Mouse (Mus musculus) lung, embryonic 15.5 days (tissue): Measurements from ENCODE around the gene Eif3m. TPM values are rescaled to one million over a fixed set of nuclear protein-coding genes. Genes with fewer than 3 reads are reported as not detected.

Experiments
- ATAC-seq: fragments of 200-750 bp; cut with Nextera tagmentation; 2 replicates; pipeline ENCODE4 v1.8.0; 2017; ENCODE audit warnings: moderate number of reproducible peaks, borderline replicate concordance; ENCODE audit not compliant: low FRiP score, low TSS enrichment; ENCODE audit errors: extremely low read depth
- H3K27ac ChIP-seq: fragments of 300-500 bp; sonication (generic); 2 replicates; pipeline ENCODE4 v1.5.1; 2015; ENCODE audit warnings: moderate library complexity, mild to moderate bottlenecking, inconsistent platforms
- H3K27me3 ChIP-seq: fragments of 300-500 bp; sonication (generic); 2 replicates; pipeline ENCODE4 v1.6.1; 2015; ENCODE audit warnings: inconsistent platforms
- H3K36me3 ChIP-seq: fragments of 300-500 bp; sonication (generic); 2 replicates; pipeline ENCODE4 v1.6.1; 2015; ENCODE audit warnings: inconsistent platforms
- H3K4me1 ChIP-seq: fragments of 300-500 bp; sonication (generic); 2 replicates; pipeline ENCODE4 v1.6.1; 2015; ENCODE audit warnings: inconsistent platforms
- H3K4me2 ChIP-seq: fragments of 300-500 bp; sonication (generic); 2 replicates; pipeline ENCODE4 v1.6.1; 2015; ENCODE audit warnings: inconsistent platforms, mild to moderate bottlenecking, moderate library complexity
- H3K4me3 ChIP-seq: fragments of 300-500 bp; sonication (generic); 2 replicates; pipeline ENCODE4 v1.5.1; 2015; ENCODE audit warnings: mild to moderate bottlenecking, inconsistent platforms
- H3K9ac ChIP-seq: fragments of 300-500 bp; sonication (generic); 2 replicates; pipeline ENCODE4 v1.6.1; 2015; ENCODE audit warnings: inconsistent platforms
- H3K9me3 ChIP-seq: fragments of 300-500 bp; sonication (generic); 2 replicates; pipeline ENCODE4 v1.6.1; 2016; ENCODE audit warnings: inconsistent platforms
- WGBS: fragments of 180-500 bp; shearing (Covaris S2); methylation state at CpG from one replicate; pipeline ENCODE4 v1.1.7; 2015; 5-methylcytosine and 5-hydroxymethylcytosine counted together
- polyA plus RNA-seq: library from polyadenylated mRNA; unstranded; fragments of >200 nt; fragmentation: Nextera tagmentation; extraction: Ambion mirVana; gene quantifications from 2 replicates; pipeline ENCODE4 v1.2.1, GENCODE M21; 2015

The Eif3m gene
- 263 and 277 TPM in 2 replicates for polyA plus RNA-seq

- no peaks in the 10 kb centered on the region for H3K27me3 ChIP-seq
- ATAC-seq: peak; percentile 100
Measured at GRCm38 (mm10) chr2:105016967-105017287, at the start of gene Eif3m. TSS of gene Eif3m (minus strand) at chr2:105017080.

GRCm38 (mm10) chr2:105062741-105063372 is 46.0 kb upstream of the Eif3m start:
- Histone ChIP-seq H3K9me3 (no peaks in the 10 kb centered on the region), H3K4me2 (no peak overlapping the region), H3K27me3 (no peaks in the 10 kb centered on the region), H3K4me3 (no peak overlapping the region), H3K36me3 (no peaks in the 10 kb centered on the region), H3K27ac (no peak overlapping the region), H3K4me1 (no peaks in the 10 kb centered on the region), H3K9ac (no peak overlapping the region)
- ATAC-seq: no peak
- WGBS: 43% methylated on average over 7 of the region's 7 CpGs

More at GRCm38 (mm10) chr2:105016967-105017287, at the start of gene Eif3m:
- WGBS: under 1% methylated on average over 25 of the region's 25 CpGs
- Histone ChIP-seq H3K4me1 (peaks cover 11% of the 10 kb centered on the region), H3K27ac (peak within 1 kb of the TSS; percentile 70), H3K9ac (peak within 1 kb of the TSS; percentile 87), H3K4me3 (peak within 1 kb of the TSS; percentile 75), H3K9me3 (no peaks in the 10 kb centered on the region), H3K36me3 (peaks cover 19% of the 10 kb centered on the region), H3K4me2 (peak within 1 kb of the TSS; percentile 64)

- no peak for ATAC-seq
- 43% methylated on average over 7 of the region's 7 CpGs for WGBS
Measured at GRCm38 (mm10) chr2:105058577-105059116, 41.8 kb upstream of the Eif3m start.

GRCm38 (mm10) chr2:105055529-105055928 is 38.6 kb upstream of the Eif3m start:
- no peaks in the 10 kb centered on the region for H3K4me1 ChIP-seq
- H3K36me3 ChIP-seq: no peaks in the 10 kb centered on the region
- no peaks in the 10 kb centered on the region for H3K27me3 ChIP-seq
- H3K9me3 ChIP-seq: no peaks in the 10 kb centered on the region
- H3K27ac ChIP-seq: no peak overlapping the region
- no peak for ATAC-seq
- H3K9ac ChIP-seq: no peak overlapping the region
- 53% methylated on average over 1 of the region's 1 CpGs for WGBS
- no peak overlapping the region for H3K4me3 ChIP-seq
- no peak overlapping the region for H3K4me2 ChIP-seq

More at GRCm38 (mm10) chr2:105058577-105059116, 41.8 kb upstream of the Eif3m start:
- Histone ChIP-seq H3K4me2 (no peak overlapping the region), H3K4me1 (no peaks in the 10 kb centered on the region), H3K27ac (no peak overlapping the region), H3K4me3 (no peak overlapping the region), H3K27me3 (no peaks in the 10 kb centered on the region), H3K9ac (no peak overlapping the region), H3K36me3 (no peaks in the 10 kb centered on the region), H3K9me3 (no peaks in the 10 kb centered on the region)

- Histone ChIP-seq H3K9ac (no peak overlapping the region), H3K4me1 (no peaks in the 10 kb centered on the region), H3K4me2 (no peak overlapping the region), H3K4me3 (no peak overlapping the region), H3K9me3 (no peaks in the 10 kb centered on the region), H3K27me3 (no peaks in the 10 kb centered on the region), H3K36me3 (no peaks in the 10 kb centered on the region), H3K27ac (no peak overlapping the region)
- 52% methylated on average over 1 of the region's 1 CpGs for WGBS
- no peak for ATAC-seq
Measured at GRCm38 (mm10) chr2:105048301-105048700, 31.4 kb upstream of the Eif3m start.

- Histone ChIP-seq H3K27me3 (no peaks in the 10 kb centered on the region), H3K9me3 (no peaks in the 10 kb centered on the region), H3K4me1 (no peaks in the 10 kb centered on the region), H3K27ac (no peak overlapping the region), H3K4me2 (no peak overlapping the region), H3K4me3 (no peak overlapping the region), H3K36me3 (no peaks in the 10 kb centered on the region), H3K9ac (no peak overlapping the region)
- 37% methylated on average over 4 of the region's 4 CpGs for WGBS
- no peak for ATAC-seq
Measured at GRCm38 (mm10) chr2:105043152-105043551, 26.3 kb upstream of the Eif3m start.

- Histone ChIP-seq H3K27me3 (no peaks in the 10 kb centered on the region), H3K36me3 (no peaks in the 10 kb centered on the region), H3K9me3 (no peaks in the 10 kb centered on the region), H3K4me3 (no peak overlapping the region), H3K9ac (no peak overlapping the region), H3K4me1 (no peaks in the 10 kb centered on the region), H3K4me2 (no peak overlapping the region), H3K27ac (no peak overlapping the region)
- WGBS: 52% methylated on average over 4 of the region's 4 CpGs
- ATAC-seq: no peak
Measured at GRCm38 (mm10) chr2:105040859-105041258, 24.0 kb upstream of the Eif3m start.

- 96% methylated on average over 5 of the region's 5 CpGs for WGBS
Measured at GRCm38 (mm10) chr2:105038879-105039278, 22.0 kb upstream of the Eif3m start.

GRCm38 (mm10) chr2:105037956-105038569 is 21.2 kb upstream of the Eif3m start:
- WGBS: 73% methylated on average over 7 of the region's 7 CpGs
- no peak for ATAC-seq
- no peak overlapping the region for H3K9ac ChIP-seq
- H3K36me3 ChIP-seq: no peaks in the 10 kb centered on the region
- H3K27ac ChIP-seq: no peak overlapping the region
- H3K4me3 ChIP-seq: no peak overlapping the region
- no peaks in the 10 kb centered on the region for H3K9me3 ChIP-seq
- H3K27me3 ChIP-seq: no peaks in the 10 kb centered on the region
- H3K4me1 ChIP-seq: no peaks in the 10 kb centered on the region
- H3K4me2 ChIP-seq: no peak overlapping the region

More at GRCm38 (mm10) chr2:105038879-105039278, 22.0 kb upstream of the Eif3m start:
- Histone ChIP-seq H3K4me2 (no peak overlapping the region), H3K27me3 (no peaks in the 10 kb centered on the region), H3K36me3 (no peaks in the 10 kb centered on the region), H3K4me1 (no peaks in the 10 kb centered on the region), H3K9me3 (no peaks in the 10 kb centered on the region), H3K9ac (no peak overlapping the region), H3K4me3 (no peak overlapping the region), H3K27ac (no peak overlapping the region)
- ATAC-seq: no peak

GRCm38 (mm10) chr2:105036401-105037070 is 19.7 kb upstream of the Eif3m start:
- Histone ChIP-seq H3K4me1 (no peaks in the 10 kb centered on the region), H3K9me3 (no peaks in the 10 kb centered on the region), H3K27ac (no peak overlapping the region), H3K4me2 (no peak overlapping the region), H3K9ac (no peak overlapping the region), H3K4me3 (no peak overlapping the region), H3K36me3 (no peaks in the 10 kb centered on the region), H3K27me3 (no peaks in the 10 kb centered on the region)
- WGBS: 50% methylated on average over 11 of the region's 11 CpGs
- no peak for ATAC-seq

GRCm38 (mm10) chr2:105035985-105036384 is 19.1 kb upstream of the Eif3m start:
- no peaks in the 10 kb centered on the region for H3K9me3 ChIP-seq
- ATAC-seq: no peak
- H3K9ac ChIP-seq: no peak overlapping the region
- H3K27me3 ChIP-seq: no peaks in the 10 kb centered on the region
- no peak overlapping the region for H3K4me2 ChIP-seq
- H3K36me3 ChIP-seq: no peaks in the 10 kb centered on the region
- no peaks in the 10 kb centered on the region for H3K4me1 ChIP-seq
- no peak overlapping the region for H3K4me3 ChIP-seq
- no peak overlapping the region for H3K27ac ChIP-seq
- WGBS: 37% methylated on average over 11 of the region's 11 CpGs

GRCm38 (mm10) chr2:105034084-105034483 is 17.2 kb upstream of the Eif3m start:
- Histone ChIP-seq H3K9ac (no peak overlapping the region), H3K27ac (no peak overlapping the region), H3K9me3 (no peaks in the 10 kb centered on the region), H3K36me3 (no peaks in the 10 kb centered on the region), H3K27me3 (no peaks in the 10 kb centered on the region), H3K4me3 (no peak overlapping the region), H3K4me2 (no peak overlapping the region), H3K4me1 (no peaks in the 10 kb centered on the region)
- WGBS: 71% methylated on average over 3 of the region's 3 CpGs
- no peak for ATAC-seq
